Mouse (Mus musculus) MEL (cell line): ENCODE measurements around the gene Slc9a2. TPM values are rescaled to one million over a fixed set of nuclear protein-coding genes. Genes with fewer than 3 reads are reported as not detected.

Source experiments
- DNase-seq: peaks from one replicate; pipeline ENCODE4 v3.0.0; 2011; ENCODE audit warnings: low read depth, low spot score
- H3K27ac ChIP-seq: 2 replicates; pipeline ENCODE4 v1.5.1; 2012; ENCODE audit warnings: low read depth, mild to moderate bottlenecking, control low read depth, low read length, moderate library complexity; ENCODE audit not compliant: control insufficient read depth
- H3K27me3 ChIP-seq, 2 experiments: fragments of 150-350 bp in 1 of 2; sonication (generic) in 1 of 2; 2 replicates each; pipeline ENCODE4 v1.6.1; 2012; ENCODE audit warnings: low read length in 2 of 2, mild to moderate bottlenecking in 2 of 2, improper control_type of control experiment in 1 of 2, moderate library complexity in 1 of 2; ENCODE audit not compliant: insufficient read depth in 2 of 2, control insufficient read depth in 1 of 2
- H3K36me3 ChIP-seq, 2 experiments: 2 replicates each; pipeline ENCODE4 v1.6.1; 2012 to 2014; ENCODE audit warnings: low read length in 2 of 2, improper control_type of control experiment in 1 of 2, inconsistent platforms in 1 of 2, mild to moderate bottlenecking in 1 of 2; ENCODE audit not compliant: insufficient read depth in 2 of 2, control insufficient read depth in 1 of 2
- H3K4me1 ChIP-seq, 2 experiments: fragments of 150-350 bp in 1 of 2; sonication (generic) in 1 of 2; 2 replicates each; pipeline ENCODE4 v1.6.1; 2012; ENCODE audit warnings: low read length in 2 of 2, improper control_type of control experiment in 1 of 2, mild to moderate bottlenecking in 1 of 2; ENCODE audit not compliant: insufficient read depth in 2 of 2, control insufficient read depth in 1 of 2
- H3K4me3 ChIP-seq, 2 experiments: fragments of 150-350 bp in 1 of 2; sonication (generic) in 1 of 2; 2 replicates each; pipeline ENCODE4 v1.5.1; 2012; ENCODE audit warnings: low read depth in 2 of 2, low read length in 2 of 2, mild to moderate bottlenecking in 2 of 2, moderate library complexity in 2 of 2, control low read depth in 1 of 2, improper control_type of control experiment in 1 of 2; ENCODE audit not compliant: control insufficient read depth in 1 of 2, insufficient read depth in 1 of 2
- H3K79me2 ChIP-seq: 2 replicates; pipeline ENCODE4 v1.6.1; 2012; ENCODE audit warnings: mild to moderate bottlenecking, low read length, moderate library complexity; ENCODE audit not compliant: control insufficient read depth, poor library complexity, insufficient read depth
- H3K9ac ChIP-seq: 2 replicates; pipeline ENCODE4 v1.6.1; 2012; ENCODE audit warnings: low read depth, mild to moderate bottlenecking, control low read depth, low read length, moderate library complexity; ENCODE audit not compliant: control insufficient read depth, poor library complexity, severe bottlenecking
- H3K9me3 ChIP-seq: fragments of 150-350 bp; sonication (generic); replicated peaks from 2 replicates; pipeline ENCODE4 v1.6.1; 2012; ENCODE audit warnings: mild to moderate bottlenecking, low read length, improper control_type of control experiment, moderate library complexity; ENCODE audit not compliant: insufficient read depth
- CHD1 ChIP-seq: IDR thresholded peaks from 2 replicates; pipeline ENCODE4 v1.6.1; 2012; ENCODE audit warnings: low read depth, mild to moderate bottlenecking, inconsistent platforms, low read length, improper control_type of control experiment
- EP300 ChIP-seq, 2 experiments: IDR thresholded peaks; 2 replicates each; pipeline ENCODE4 v1.6.1; 2011; ENCODE audit warnings: improper control_type of control experiment in 2 of 2, low read length in 2 of 2, low read depth in 1 of 2, mild to moderate bottlenecking in 1 of 2
- ETS1 ChIP-seq: IDR thresholded peaks from 2 replicates; pipeline ENCODE4 v1.6.1; 2012; ENCODE audit warnings: low read depth, mild to moderate bottlenecking, inconsistent platforms, low read length, improper control_type of control experiment, moderate library complexity
- GABPA ChIP-seq: IDR thresholded peaks from 2 replicates; pipeline ENCODE4 v1.6.1; 2012; ENCODE audit warnings: low read depth, mild to moderate bottlenecking, inconsistent platforms, low read length, improper control_type of control experiment, moderate library complexity
- GATA1 ChIP-seq: IDR thresholded peaks from 2 replicates; pipeline ENCODE4 v1.6.1; 2011; ENCODE audit warnings: low read depth, low read length, improper control_type of control experiment
- HCFC1 ChIP-seq: IDR thresholded peaks from 2 replicates; pipeline ENCODE4 v1.6.1; 2012; ENCODE audit warnings: low read depth, mild to moderate bottlenecking, inconsistent platforms, low read length, improper control_type of control experiment, moderate library complexity
- MAFK ChIP-seq: IDR thresholded peaks from 2 replicates; pipeline ENCODE4 v1.6.1; 2011; ENCODE audit warnings: low read depth, mild to moderate bottlenecking, low read length, improper control_type of control experiment, borderline replicate concordance
- MYC ChIP-seq: IDR thresholded peaks from 2 replicates; pipeline ENCODE4 v1.6.1; 2011; ENCODE audit warnings: low read depth, mild to moderate bottlenecking, low read length, improper control_type of control experiment, moderate library complexity
- NELFE ChIP-seq: IDR thresholded peaks from 2 replicates; pipeline ENCODE4 v1.6.1; 2011; ENCODE audit warnings: low read depth, low read length, improper control_type of control experiment
- POLR2A ChIP-seq, 2 experiments: IDR thresholded peaks; 2 replicates each; pipeline ENCODE4 v1.6.1; 2011 to 2012; ENCODE audit warnings: low read length in 2 of 2, mild to moderate bottlenecking in 2 of 2, control low read depth in 1 of 2, improper control_type of control experiment in 1 of 2, low read depth in 1 of 2, moderate library complexity in 1 of 2; ENCODE audit not compliant: control insufficient read depth in 1 of 2, insufficient read depth in 1 of 2, poor library complexity in 1 of 2
- POLR2AphosphoS5 ChIP-seq: IDR thresholded peaks from 2 replicates; pipeline ENCODE4 v1.6.1; 2012; ENCODE audit warnings: low read depth, borderline replicate concordance, mild to moderate bottlenecking, inconsistent platforms, low read length, moderate library complexity, mixed read lengths
- SMC3 ChIP-seq: IDR thresholded peaks from 2 replicates; pipeline ENCODE4 v1.6.1; 2011; ENCODE audit warnings: low read depth, low read length, improper control_type of control experiment
- TAL1 ChIP-seq: IDR thresholded peaks from 2 replicates; pipeline ENCODE4 v1.6.1; 2012; ENCODE audit warnings: mild to moderate bottlenecking, inconsistent platforms, low read length, moderate library complexity, mixed read lengths
- ZNF384 ChIP-seq: IDR thresholded peaks from 2 replicates; pipeline ENCODE4 v1.6.1; 2012; ENCODE audit warnings: low read depth, mild to moderate bottlenecking, inconsistent platforms, low read length, improper control_type of control experiment
- polyA plus RNA-seq, 2 experiments: library from polyadenylated mRNA; stranded (reverse) in 1 of 2; unstranded in 1 of 2; fragments of >175 nt in 1 of 2; fragments of >200 nt in 1 of 2; gene quantifications; 2 replicates each; pipeline versions ENCODE4 v1.2.1 to v1.2.4; 2012; ENCODE audit warnings: low replicate concordance in 2 of 2, low read depth in 1 of 2; ENCODE audit not compliant: insufficient read length in 2 of 2, insufficient read depth in 1 of 2, missing spikeins in 1 of 2
- total RNA-seq: library from RNA; depleted of rRNA; stranded (reverse); fragments of 300-350 nt; gene quantifications from 2 replicates; pipeline ENCODE4 v1.2.3, GENCODE M21; 2012

Slc9a2 gene
- total and polyA plus RNA-seq, 3 experiments = not detected

GRCm38 (mm10) chr1:40802759-40803158, 122.4 kb downstream of the Slc9a2 start (continued):
- TF ChIP-seq MYC = no peak
- no peak for TF ChIP-seq GABPA
- TF ChIP-seq MAFK = no peak

- Histone ChIP-seq H3K4me1 (peaks cover 0 to 3% of the 10 kb centered on the region in 2 experiments; a peak in 1 of 4 replicates), H3K36me3 (0 out of 4 replicates have a peak, but pooled peaks cover 0 to 2% of the 10 kb centered on the region in 2 experiments)
- TF ChIP-seq GABPA = no peak
- TF ChIP-seq NELFE = no peak
- no peak for TF ChIP-seq SMC3
- TF ChIP-seq, all 39 proteins: peak for 0
- Histone ChIP-seq H3K4me3 (no peak overlapping the region), H3K9ac (no peak overlapping the region), H3K79me2 (no peaks in the 10 kb centered on the region), H3K9me3 (no peaks in the 10 kb centered on the region), H3K27ac (no peak overlapping the region), H3K27me3 (no peaks in the 10 kb centered on the region)
- DNase-seq = no peak
These were observed 123.7 kb downstream of the Slc9a2 start for GRCm38 (mm10) chr1:40804118-40804517.

- no peak within 1 kb of the TSS for H3K27ac ChIP-seq
- H3K4me1 ChIP-seq = peaks cover 0 to 3% of the 10 kb centered on the region in 2 experiments; a peak in 1 of 4 replicates
- H3K9me3 ChIP-seq = no peaks in the 10 kb centered on the region
- H3K79me2 ChIP-seq = no peaks in the 10 kb centered on the region
- H3K36me3 ChIP-seq = 0 out of 4 replicates have a peak, but pooled peaks cover 0 to 2% of the 10 kb centered on the region in 2 experiments
- no peak for DNase-seq
- TF ChIP-seq GABPA = no peak
- TF ChIP-seq CHD1 = no peak
- TF ChIP-seq POLR2A (IDR thresholded peaks at IDR 0.05; ENCODE audit: control insufficient read depth in 1 of 2, insufficient read depth in 1 of 2, low read depth in 1 of 2, low read length in 2 of 2, poor library complexity in 1 of 2) = no peak
- no peak for TF ChIP-seq GATA1
- H3K9ac ChIP-seq = no peak within 1 kb of the TSS
- no peak within 1 kb of the TSS for H3K4me3 ChIP-seq
- H3K27me3 ChIP-seq = no peaks in the 10 kb centered on the region
These were observed 125.0 kb downstream of the Slc9a2 start, which contains the start of gene Tmem182 for GRCm38 (mm10) chr1:40805351-40805750. TSS of gene Tmem182 (plus strand) at chr1:40805601.

- Histone ChIP-seq H3K4me1 (0 out of 4 replicates have a peak, but pooled peaks cover 0 to 3% of the 10 kb centered on the region in 2 experiments), H3K27ac (no peak overlapping the region), H3K9ac (no peak overlapping the region), H3K79me2 (no peaks in the 10 kb centered on the region), H3K36me3 (no peaks in the 10 kb centered on the region), H3K4me3 (no peak overlapping the region), H3K9me3 (no peaks in the 10 kb centered on the region), H3K27me3 (no peaks in the 10 kb centered on the region)
- TF ChIP-seq POLR2AphosphoS5 (no peak), EP300 (IDR thresholded peaks at IDR 0.05; ENCODE audit: low read depth in 1 of 2, low read length in 2 of 2) (no peak), ETS1 (no peak), TAL1 (no peak), HCFC1 (no peak), ZNF384 (no peak)
- DNase-seq = no peak
These were observed 125.5 kb downstream of the Slc9a2 start for GRCm38 (mm10) chr1:40805891-40806290.
